Mouse (Mus musculus) kidney, postnatal 0 days (tissue): ENCODE results near the gene Hdac10. TPM values are rescaled to one million over a fixed set of nuclear protein-coding genes. Genes with fewer than 3 reads are reported as not detected.

Source experiments
- ATAC-seq: fragments of 200-750 bp; cut with Nextera tagmentation; replicated peaks from 2 replicates; pipeline ENCODE4 v1.8.0; 2017; ENCODE audit warnings: low read depth, moderate number of reproducible peaks, moderate TSS enrichment, moderate library complexity; ENCODE audit not compliant: low FRiP score
- DNase-seq: peaks from one replicate; pipeline ENCODE4 v3.0.0-alpha.2; 2016; ENCODE audit warnings: low spot score
- H3K27ac ChIP-seq: fragments of 300-500 bp; sonication (generic); 2 replicates; pipeline ENCODE4 v1.5.1; 2014; ENCODE audit warnings: mild to moderate bottlenecking
- H3K27me3 ChIP-seq: fragments of 300-500 bp; sonication (generic); 2 replicates; pipeline ENCODE4 v1.6.1; 2014; ENCODE audit warnings: low read length, mixed read lengths; ENCODE audit not compliant: insufficient read depth
- H3K36me3 ChIP-seq: fragments of 300-500 bp; sonication (generic); 2 replicates; pipeline ENCODE4 v1.6.1; 2014; ENCODE audit warnings: low read length, mixed read lengths; ENCODE audit not compliant: insufficient read depth
- H3K4me1 ChIP-seq: fragments of 300-500 bp; sonication (generic); replicated peaks from 2 replicates; pipeline ENCODE4 v1.6.1; 2014; ENCODE audit warnings: antibody characterized with exemption, low read length, mixed read lengths; ENCODE audit not compliant: insufficient read depth
- H3K4me2 ChIP-seq: fragments of 300-500 bp; sonication (generic); 2 replicates; pipeline ENCODE4 v1.6.1; 2014; ENCODE audit warnings: mild to moderate bottlenecking, low read length, moderate library complexity, mixed read lengths
- H3K4me3 ChIP-seq: fragments of 300-500 bp; sonication (generic); replicated peaks from 2 replicates; pipeline ENCODE4 v1.5.1; 2014; ENCODE audit warnings: low read depth, low read length
- H3K9ac ChIP-seq: fragments of 300-500 bp; sonication (generic); 2 replicates; pipeline ENCODE4 v1.6.1; 2014; ENCODE audit warnings: low read depth, low read length
- H3K9me3 ChIP-seq: fragments of 300-500 bp; sonication (generic); replicated peaks from 2 replicates; pipeline ENCODE4 v1.6.1; 2016; ENCODE audit warnings: low read length, inconsistent platforms, mixed read lengths
- CTCF ChIP-seq: IDR thresholded peaks from 2 replicates; pipeline ENCODE4 v1.5.1; 2016; ENCODE audit warnings: antibody characterized with exemption, low read depth, mild to moderate bottlenecking, moderate library complexity
- WGBS: fragments of 180-500 bp; shearing (Covaris S2); extraction: QIAGEN DNeasy Blood & Tissue Kit; methylation state at CpG from one replicate; pipeline ENCODE4 v1.1.7; 2014; 5-methylcytosine and 5-hydroxymethylcytosine counted together
- polyA plus RNA-seq: library from polyadenylated mRNA; unstranded; fragments of >200 nt; fragmentation: Nextera tagmentation; extraction: Ambion mirVana; gene quantifications from 2 replicates; pipeline ENCODE4 v1.2.1, GENCODE M21; 2015

The Hdac10 gene
- polyA plus RNA-seq, 1 experiment from 2014 or later: 13.2 TPM

- peaks cover 28% of the 10 kb centered on the region for H3K4me1 ChIP-seq
- no peaks in the 10 kb centered on the region for H3K9me3 ChIP-seq
- H3K27ac ChIP-seq: no peak within 1 kb of the TSS
- ATAC-seq (peak; percentile 12; the same call in 1 of the 2 replicates), DNase-seq (peak; percentile 73)
- H3K36me3 ChIP-seq: peaks cover 5% of the 10 kb centered on the region; the same call in 1 of the 2 replicates
- TF ChIP-seq CTCF: no peak
- peak within 1 kb of the TSS; percentile 89 for H3K4me2 ChIP-seq
- H3K4me3 ChIP-seq: peak within 1 kb of the TSS; percentile 47
- peaks cover 5% of the 10 kb centered on the region; the same call in 1 of the 2 replicates for H3K27me3 ChIP-seq
- peak within 1 kb of the TSS; percentile 64 for H3K9ac ChIP-seq
- under 1% methylated on average over 56 of the region's 61 CpGs for WGBS
These were observed 21.0 kb upstream of the Hdac10 start, which contains the start of gene Mapk11 for GRCm38 (mm10) chr15:89149271-89150040. Gene Mapk11 (minus strand): TSS chr15:89149628.

- H3K27ac ChIP-seq: no peak overlapping the region
- peaks cover 28% of the 10 kb centered on the region for H3K4me1 ChIP-seq
- H3K4me3 ChIP-seq: peak overlapping the region; percentile 47
- peak overlapping the region; percentile 64 for H3K9ac ChIP-seq
- no peak for TF ChIP-seq CTCF
- ATAC-seq (no peak), DNase-seq (no peak)
- peak overlapping the region; percentile 89 for H3K4me2 ChIP-seq
- H3K36me3 ChIP-seq: no peaks in the 10 kb centered on the region
- no peaks in the 10 kb centered on the region for H3K9me3 ChIP-seq
- 4% methylated on average over 25 of the region's 25 CpGs for WGBS
- H3K27me3 ChIP-seq: peaks cover 5% of the 10 kb centered on the region; the same call in 1 of the 2 replicates
These were observed 20.2 kb upstream of the Hdac10 start for GRCm38 (mm10) chr15:89148496-89149270.

GRCm38 (mm10) chr15:89147895-89148294, 19.4 kb upstream of the Hdac10 start:
- peaks cover 28% of the 10 kb centered on the region for H3K4me1 ChIP-seq
- H3K36me3 ChIP-seq: no peaks in the 10 kb centered on the region
- DNase-seq: no peak
- 30% methylated on average over 4 of the region's 4 CpGs for WGBS
- H3K9me3 ChIP-seq: no peaks in the 10 kb centered on the region
- peaks cover 5% of the 10 kb centered on the region; the same call in 1 of the 2 replicates for H3K27me3 ChIP-seq
- no peak overlapping the region for H3K27ac ChIP-seq
- H3K4me2 ChIP-seq: peak overlapping the region; percentile 89
- no peak for TF ChIP-seq CTCF
- ATAC-seq: 0 out of 2 replicates have a peak, but pooled peaks have one; percentile 4
- H3K9ac ChIP-seq: no peak overlapping the region
- peak overlapping the region; percentile 47; the same call in 1 of the 2 replicates for H3K4me3 ChIP-seq

- Histone ChIP-seq H3K4me2 (peak overlapping the region; percentile 89), H3K4me3 (no peak overlapping the region), H3K27ac (no peak overlapping the region), H3K9ac (no peak overlapping the region), H3K4me1 (peaks cover 28% of the 10 kb centered on the region), H3K36me3 (no peaks in the 10 kb centered on the region), H3K9me3 (no peaks in the 10 kb centered on the region), H3K27me3 (peaks cover 5% of the 10 kb centered on the region; the same call in 1 of the 2 replicates)
- no peak for ATAC-seq
- 18% methylated on average over 10 of the region's 10 CpGs for WGBS
- no peak for TF ChIP-seq CTCF
- no peak for DNase-seq
These were observed 19.0 kb upstream of the Hdac10 start for GRCm38 (mm10) chr15:89147456-89147855.

- H3K4me3 ChIP-seq: peak overlapping the region; percentile 12; the same call in 1 of the 2 replicates
- ATAC-seq: no peak
- no peak overlapping the region for H3K9ac ChIP-seq
- DNase-seq: no peak
- 2% methylated on average over 15 of the region's 16 CpGs for whole genome bisulfite sequencing
- no peak for TF ChIP-seq CTCF
- H3K4me2 ChIP-seq: peak overlapping the region; percentile 89
- H3K27me3 ChIP-seq: peaks cover 5% of the 10 kb centered on the region; the same call in 1 of the 2 replicates
- H3K27ac ChIP-seq: no peak overlapping the region
- peaks cover 28% of the 10 kb centered on the region for H3K4me1 ChIP-seq
- H3K9me3 ChIP-seq: no peaks in the 10 kb centered on the region
- H3K36me3 ChIP-seq: no peaks in the 10 kb centered on the region
These were observed 18.5 kb upstream of the Hdac10 start for GRCm38 (mm10) chr15:89147024-89147423.

- Histone ChIP-seq H3K9me3 (no peaks in the 10 kb centered on the region), H3K27ac (no peak overlapping the region), H3K9ac (peak overlapping the region; percentile 18; the same call in 1 of the 2 replicates), H3K4me1 (peaks cover 31% of the 10 kb centered on the region), H3K27me3 (peaks cover 5% of the 10 kb centered on the region; the same call in 1 of the 2 replicates), H3K36me3 (no peaks in the 10 kb centered on the region), H3K4me2 (peak overlapping the region; percentile 89), H3K4me3 (peak overlapping the region; percentile 12; the same call in 1 of the 2 replicates)
- peak; percentile 64 for ATAC-seq
- DNase-seq: no peak
- TF ChIP-seq CTCF: no peak
- 3% methylated on average over 27 of the region's 27 CpGs for WGBS
These were observed 18.0 kb upstream of the Hdac10 start for GRCm38 (mm10) chr15:89146537-89146936.
